ENCODE assay signal across 18 mouse cellular contexts in the genomic region with DNA sequence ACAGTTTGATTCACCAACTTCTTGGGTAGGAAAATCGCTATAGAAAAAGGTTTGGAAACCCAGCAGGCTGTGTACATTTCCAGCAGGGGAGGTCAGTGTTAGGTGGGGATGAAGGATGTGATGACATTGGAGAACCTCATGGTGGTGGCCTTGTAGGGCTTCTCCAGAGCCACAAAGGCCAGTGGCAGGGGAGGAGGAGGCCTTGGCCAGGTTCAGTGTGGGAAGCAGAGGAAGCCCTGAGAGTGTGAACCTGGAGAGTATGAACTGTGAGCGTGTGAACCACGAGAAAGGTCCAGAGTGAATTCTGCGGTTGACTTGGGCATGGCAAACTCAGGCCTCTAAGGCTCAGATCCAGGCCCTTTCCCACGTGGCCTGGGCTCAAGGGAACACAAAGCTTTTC.
"Had no signal": no experiment of that assay in that cellular context is flagged by ENCODE, and none has a peak within 500 bp of the region (broad histone marks: within the 10 kb centered on the region; RNA-seq: fewer than 3 reads in every experiment).

No protein-coding gene starts in this region.

- H3K9me3 ChIP-seq: liver, embryonic 12.5 days; midbrain, embryonic 10.5 days; midbrain, embryonic 12.5 days; neural tube, embryonic 13.5 days; neural tube, embryonic 15.5 days had no signal

- H3K27me3 ChIP-seq: liver, embryonic 12.5 days; midbrain, embryonic 12.5 days; neural tube, embryonic 13.5 days; neural tube, embryonic 15.5 days had no signal

- H3K36me3 ChIP-seq: liver, embryonic 12.5 days had no signal

- H3K4me3 ChIP-seq: liver, embryonic 12.5 days; midbrain, embryonic 10.5 days; midbrain, embryonic 12.5 days; myocyte; neural tube, embryonic 13.5 days; neural tube, embryonic 15.5 days had no signal

- H3K4me1 ChIP-seq: midbrain, embryonic 10.5 days; midbrain, embryonic 12.5 days; neural tube, embryonic 13.5 days; neural tube, embryonic 15.5 days had no signal

- H3K27ac ChIP-seq: liver, embryonic 12.5 days; liver, embryonic 14.5 days; midbrain, embryonic 10.5 days; midbrain, embryonic 12.5 days; neural tube, embryonic 13.5 days; neural tube, embryonic 15.5 days had no signal

- ATAC-seq: liver, embryonic 12.5 days; midbrain, embryonic 16.5 days had no signal

- DNase-seq: lung, postnatal 14 days; midbrain, embryonic 14.5 days; retina, postnatal 1 day; right cerebral cortex, adult 18-20 months; right cerebral cortex, postnatal 25 days; right cerebral cortex, postnatal 4 days; spleen, adult 18-20 months; thymus, adult 18-20 months; thymus, postnatal 14 days; thymus, postnatal 36 days had no signal

- H3K4me2 ChIP-seq: liver, embryonic 12.5 days; midbrain, embryonic 12.5 days; neural tube, embryonic 13.5 days; neural tube, embryonic 15.5 days had no signal

- H3K9ac ChIP-seq: liver, embryonic 12.5 days; liver, embryonic 14.5 days; midbrain, embryonic 12.5 days; neural tube, embryonic 13.5 days; neural tube, embryonic 15.5 days had no signal
